Mouse (Mus musculus): ENCODE data around the gene Zmiz1. TPM values are rescaled to one million over a fixed set of nuclear protein-coding genes. Genes with fewer than 3 reads are reported as not detected.

The Zmiz1 gene
- total RNA-seq, 2 experiments from 2014 or later, result 27.4 to 34.5 TPM

DNA sequence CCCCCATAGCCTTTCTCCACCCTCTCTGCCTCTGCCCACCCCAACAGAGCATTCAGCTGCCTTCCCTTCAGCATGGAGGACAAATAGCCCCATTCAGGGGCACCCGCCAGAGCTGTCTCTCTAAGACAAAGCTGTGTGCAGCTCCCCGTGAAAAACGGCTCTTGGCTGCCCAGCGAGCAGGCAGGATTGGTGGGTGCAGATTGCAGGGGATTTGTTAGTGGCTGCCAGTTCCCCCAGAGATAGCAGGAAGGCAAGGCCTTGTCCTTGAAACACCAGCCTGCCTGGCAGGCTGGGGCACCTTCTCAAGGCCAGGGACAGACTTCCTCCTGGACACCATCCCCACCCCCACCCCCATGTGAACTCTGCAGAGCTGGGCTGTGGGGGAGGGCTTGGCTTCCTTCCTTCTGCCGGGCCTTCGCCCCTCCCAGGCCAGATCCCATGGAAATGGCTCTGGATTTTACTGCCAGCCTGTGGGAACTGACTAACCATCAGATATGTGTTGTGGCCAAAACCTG, 128.6 kb downstream of the Zmiz1 start:
- intact Hi-C loops (cut with DNase I), result no loop called here
- H3K27ac ChIP-seq, result peak overlapping the region; percentile 77
- H3K4me3 ChIP-seq, result peak overlapping the region; percentile 9; the same call in 1 of the 2 replicates
- peak; percentile 47 for DNase-seq
- TF ChIP-seq CTCF (IDR thresholded peaks at IDR 0.05), result no peak

DNA sequence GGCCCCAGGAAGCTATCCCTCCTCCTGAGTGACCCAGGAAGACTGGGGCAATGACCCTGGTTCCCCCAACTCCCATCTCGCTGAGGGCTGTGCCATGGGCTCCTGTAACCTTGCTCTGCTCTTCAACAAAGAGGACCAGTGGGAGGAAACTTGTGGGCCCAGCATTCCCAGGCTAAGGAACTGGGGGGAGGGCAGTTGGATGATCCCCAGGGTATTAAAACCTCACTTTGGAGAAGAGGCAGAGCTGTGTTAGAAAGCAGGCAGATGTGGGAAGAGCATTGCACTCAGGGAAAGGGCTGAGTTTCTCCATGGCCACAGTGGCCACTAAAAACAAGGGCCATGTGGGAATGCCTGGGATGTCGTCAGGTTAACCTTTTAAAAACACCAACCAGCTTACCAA, 129.2 kb downstream of the Zmiz1 start:
- no peak for DNase-seq
- no peak for TF ChIP-seq CTCF (IDR thresholded peaks at IDR 0.05)
- intact Hi-C loops (cut with DNase I), result no loop called here
- Histone ChIP-seq H3K4me3 (no peak overlapping the region), H3K27ac (peak overlapping the region; percentile 77)

DNA sequence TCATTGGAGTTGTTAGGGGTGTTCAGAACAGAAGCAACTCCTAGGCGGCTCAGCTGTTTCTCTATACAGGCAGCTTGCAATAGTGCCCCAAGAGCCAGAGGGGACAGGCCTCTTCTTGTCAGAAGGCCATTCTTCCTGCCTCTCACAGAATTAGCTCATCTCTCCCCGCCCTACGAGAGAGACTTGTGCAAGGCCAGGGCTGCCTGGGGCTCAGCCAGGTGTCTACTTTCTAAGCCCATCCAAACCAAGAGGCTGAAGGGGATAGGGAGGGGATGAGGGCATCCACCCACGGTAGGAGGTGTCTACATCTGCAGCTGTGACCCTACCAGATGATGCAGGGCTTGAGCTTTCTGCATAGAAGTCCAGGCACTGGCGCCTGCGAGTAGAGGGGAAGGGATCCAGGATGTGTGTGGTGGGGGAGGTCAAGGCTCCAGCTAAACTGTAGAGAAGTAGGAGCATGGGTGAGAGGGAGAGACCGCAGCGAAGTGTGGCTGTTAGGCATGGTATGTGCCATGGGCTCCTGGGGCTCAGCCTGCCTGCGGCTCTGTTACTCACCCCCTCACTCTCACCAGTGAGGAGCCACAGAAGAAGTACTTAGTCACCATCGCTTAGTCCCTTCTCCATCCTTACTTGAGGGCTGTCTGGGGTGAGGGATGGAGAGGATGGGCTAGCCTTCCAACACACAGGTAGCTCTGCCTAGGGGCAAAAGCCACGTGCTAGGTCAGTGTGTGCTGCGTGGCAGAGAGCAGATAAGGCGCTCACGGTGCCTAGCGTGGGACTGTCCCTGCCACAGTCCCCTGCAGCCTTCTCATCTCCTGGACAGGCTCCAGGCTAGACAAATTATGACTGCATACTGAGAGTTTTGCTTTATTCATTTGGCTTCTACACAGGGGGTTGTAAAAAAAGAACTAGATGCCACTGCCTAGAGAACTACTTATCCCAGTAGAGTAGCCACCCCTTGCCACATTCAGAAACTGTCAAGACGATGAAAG, 130.3 kb downstream of the Zmiz1 start:
- peak overlapping the region; percentile 77 for H3K27ac ChIP-seq
- no peak for TF ChIP-seq CTCF (IDR thresholded peaks at IDR 0.05)
- H3K4me3 ChIP-seq, result no peak overlapping the region
- peak; percentile 73 for DNase-seq
- intact Hi-C loops (cut with DNase I), result no loop called here

DNA sequence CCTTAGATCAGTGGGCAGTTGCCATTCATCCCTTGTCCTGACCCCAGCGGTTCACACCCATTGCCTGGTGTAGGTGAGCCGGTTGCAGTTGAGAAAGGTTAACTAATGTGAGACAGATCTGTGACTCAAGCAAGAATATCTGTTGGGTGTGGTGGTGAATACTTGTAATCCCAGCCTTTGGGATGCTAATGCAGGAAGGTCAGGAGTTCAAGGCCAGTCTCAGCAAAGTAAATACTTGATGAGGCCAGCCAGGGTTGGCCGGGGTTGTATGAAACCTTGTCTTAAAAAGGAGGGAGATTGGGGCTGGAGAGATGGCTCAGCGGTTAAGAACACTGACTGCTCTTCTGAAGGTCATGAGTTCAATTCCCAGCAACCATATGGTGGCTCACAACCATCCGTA, 132.0 kb downstream of the Zmiz1 start:
- Histone ChIP-seq H3K4me3 (no peak overlapping the region), H3K27ac (no peak overlapping the region)
- intact Hi-C loops (cut with DNase I), result no loop called here
- no peak for TF ChIP-seq CTCF (IDR thresholded peaks at IDR 0.05)
- DNase-seq, result no peak

DNA sequence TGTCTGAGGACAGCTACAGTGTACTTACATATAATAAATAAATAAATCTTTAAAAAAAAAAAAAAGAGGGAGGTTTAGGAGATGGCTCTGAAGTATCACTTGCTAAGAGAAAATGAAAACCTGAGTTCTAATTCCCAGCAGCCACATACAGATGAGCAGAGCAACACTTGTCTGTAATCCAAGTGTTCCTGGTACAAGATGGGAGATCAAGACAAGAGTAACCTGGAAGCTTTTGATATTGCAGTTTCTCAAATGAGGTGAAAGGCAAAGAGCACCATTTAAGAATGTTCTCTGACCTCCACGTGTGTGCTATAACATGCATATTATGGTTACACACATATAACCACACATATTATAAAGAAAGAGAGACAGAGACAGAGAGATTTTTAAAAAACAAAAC, 132.4 kb downstream of the Zmiz1 start:
- intact Hi-C loops (cut with DNase I), result no loop called here

DNA sequence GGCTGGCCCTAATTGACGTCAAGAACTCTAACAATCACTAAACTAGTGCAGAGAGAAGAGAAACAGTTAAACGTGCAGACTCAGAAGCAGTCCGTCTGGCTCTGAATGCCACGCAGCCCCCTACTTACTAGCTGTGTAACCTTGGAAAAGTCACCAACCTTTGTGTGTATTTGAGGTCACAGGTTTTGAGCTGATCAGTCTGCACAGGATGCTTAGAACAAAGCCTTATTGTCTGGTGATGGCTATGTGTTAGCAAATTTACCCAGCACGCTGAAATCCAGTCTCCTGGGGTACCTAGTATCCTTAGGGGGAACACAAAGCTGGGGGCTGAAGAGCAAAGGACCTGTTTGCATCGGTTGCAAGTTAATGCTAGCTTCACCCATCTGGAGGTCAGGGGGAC, 133.5 kb downstream of the Zmiz1 start:
- no peak for TF ChIP-seq CTCF (IDR thresholded peaks at IDR 0.05)
- Histone ChIP-seq H3K4me3 (no peak overlapping the region), H3K27ac (no peak overlapping the region)
- no peak for DNase-seq
- intact Hi-C loops (cut with DNase I), result no loop called here

More for the DNA sequence above, 132.4 kb downstream of the Zmiz1 start:
- no peak for DNase-seq
- no peak for TF ChIP-seq CTCF (IDR thresholded peaks at IDR 0.05)
- H3K27ac ChIP-seq, result no peak overlapping the region
- H3K4me3 ChIP-seq, result no peak overlapping the region

DNA sequence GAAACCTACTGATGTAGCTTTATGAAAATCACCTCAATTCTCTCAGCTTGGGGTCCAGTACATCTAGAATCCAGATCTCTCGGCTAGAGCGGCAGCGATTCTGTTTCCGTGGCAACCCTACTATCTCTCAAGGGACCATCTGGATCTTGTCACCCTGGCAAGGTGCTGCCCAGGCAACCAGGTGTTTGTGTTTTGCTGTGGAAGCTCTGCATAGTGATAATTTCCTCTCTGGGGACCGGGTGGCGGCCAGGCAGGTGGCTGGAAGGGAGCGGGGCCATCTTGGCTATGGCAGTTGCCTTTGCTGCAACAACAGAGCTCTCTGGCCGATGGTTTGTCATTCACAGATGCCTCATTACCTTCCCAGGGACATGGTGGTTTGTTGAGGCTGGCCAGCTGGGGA, 134.9 kb downstream of the Zmiz1 start:
- DNase-seq, result no peak
- TF ChIP-seq CTCF (IDR thresholded peaks at IDR 0.05), result no peak
- Histone ChIP-seq H3K4me3 (no peak overlapping the region), H3K27ac (no peak overlapping the region)
- intact Hi-C loops (cut with DNase I), result no loop called here

DNA sequence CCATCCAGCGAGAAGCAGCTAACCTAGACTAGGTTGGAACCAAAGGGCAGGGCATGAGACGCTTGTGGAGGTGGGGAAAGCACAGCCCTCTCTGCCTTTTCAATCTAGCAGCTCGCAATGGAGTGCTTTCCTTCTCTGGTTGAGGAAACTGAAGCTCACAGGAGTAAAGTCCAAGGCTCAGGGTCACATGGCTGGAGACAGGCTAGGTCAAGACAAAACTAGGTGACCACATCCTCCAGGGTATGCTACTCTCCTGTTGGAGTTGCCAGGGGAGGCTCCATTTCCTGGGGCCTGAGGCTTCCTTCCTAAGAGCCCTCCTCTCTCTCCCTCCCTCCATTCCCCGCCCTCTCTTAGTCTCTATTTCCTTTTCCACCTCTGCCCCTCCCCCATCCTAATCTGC, 135.6 kb downstream of the Zmiz1 start:
- DNase-seq, result no peak
- intact Hi-C loops (cut with DNase I), result no loop called here
- Histone ChIP-seq H3K27ac (no peak overlapping the region), H3K4me3 (no peak overlapping the region)
- TF ChIP-seq CTCF (IDR thresholded peaks at IDR 0.05), result no peak

DNA sequence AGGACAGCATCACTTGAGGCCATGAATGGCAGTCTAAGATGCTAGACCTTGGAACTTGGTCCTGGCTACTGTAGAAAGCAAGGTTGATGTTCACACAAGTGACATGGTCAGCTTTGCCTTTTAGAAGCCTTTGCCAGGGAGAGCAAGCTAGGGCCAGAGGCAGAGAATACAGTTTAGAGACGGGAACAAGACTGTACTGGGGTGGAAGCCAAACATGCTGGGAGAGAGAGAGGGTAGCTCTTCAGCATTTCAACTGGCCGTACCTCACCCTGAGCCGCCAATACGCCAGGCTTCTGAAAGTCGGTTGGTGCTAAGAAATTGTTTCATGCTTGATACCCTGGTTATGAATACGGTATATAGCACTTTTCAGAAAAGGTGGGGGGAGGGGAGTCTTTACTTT, 140.0 kb downstream of the Zmiz1 start:
- intact Hi-C loops (cut with DNase I), result no loop called here
- TF ChIP-seq CTCF (IDR thresholded peaks at IDR 0.05), result no peak
- no peak overlapping the region for H3K27ac ChIP-seq
- no peak for DNase-seq
- no peak overlapping the region for H3K4me3 ChIP-seq

DNA sequence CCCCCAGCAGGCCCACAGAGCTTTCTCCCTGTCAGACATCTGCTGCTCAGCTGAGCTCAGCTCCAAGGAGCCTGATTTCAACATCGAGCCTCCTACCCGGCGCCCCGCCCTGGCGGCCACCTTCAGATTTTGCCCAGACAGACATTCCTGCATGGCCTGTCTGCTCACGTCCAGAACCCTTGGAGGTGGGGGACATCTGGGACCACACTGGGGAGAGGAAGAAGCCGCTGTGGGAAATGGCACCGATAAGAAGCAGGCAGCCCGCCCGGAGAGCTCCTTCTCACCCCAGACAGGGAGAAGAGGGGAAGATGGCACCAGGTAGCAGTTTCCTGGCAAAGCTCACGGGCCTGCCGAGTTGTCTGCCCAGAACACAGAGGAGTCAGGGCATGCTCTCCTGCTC, 140.9 kb downstream of the Zmiz1 start:
- TF ChIP-seq CTCF (IDR thresholded peaks at IDR 0.05), result no peak
- peak; percentile 77 for DNase-seq
- no peak overlapping the region for H3K4me3 ChIP-seq
- intact Hi-C loops (cut with DNase I), result no loop called here
- H3K27ac ChIP-seq, result peak overlapping the region; percentile 71

DNA sequence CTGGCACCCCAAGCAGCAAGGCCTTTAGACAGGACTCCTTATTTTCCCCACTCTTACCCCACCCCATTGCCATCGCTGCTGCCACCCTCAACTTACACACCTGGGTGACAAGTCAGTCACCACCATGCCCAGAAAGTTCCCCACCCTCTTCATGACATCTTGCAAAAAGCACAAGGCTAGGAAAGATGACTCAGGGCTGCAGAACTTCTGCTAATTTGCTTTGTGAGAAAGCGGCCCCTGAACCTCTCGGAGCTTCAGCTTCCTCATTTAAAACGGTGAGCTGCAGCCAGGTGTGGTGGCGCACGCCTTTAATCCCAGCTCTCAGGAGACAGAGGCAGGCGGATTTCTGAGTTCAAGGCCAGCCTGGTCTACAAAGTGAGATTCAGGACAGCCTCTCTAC, 141.4 kb downstream of the Zmiz1 start:
- H3K27ac ChIP-seq, result peak overlapping the region; percentile 71
- no peak overlapping the region for H3K4me3 ChIP-seq
- TF ChIP-seq CTCF (IDR thresholded peaks at IDR 0.05), result no peak
- intact Hi-C loops (cut with DNase I), result no loop called here
- DNase-seq, result no peak

DNA sequence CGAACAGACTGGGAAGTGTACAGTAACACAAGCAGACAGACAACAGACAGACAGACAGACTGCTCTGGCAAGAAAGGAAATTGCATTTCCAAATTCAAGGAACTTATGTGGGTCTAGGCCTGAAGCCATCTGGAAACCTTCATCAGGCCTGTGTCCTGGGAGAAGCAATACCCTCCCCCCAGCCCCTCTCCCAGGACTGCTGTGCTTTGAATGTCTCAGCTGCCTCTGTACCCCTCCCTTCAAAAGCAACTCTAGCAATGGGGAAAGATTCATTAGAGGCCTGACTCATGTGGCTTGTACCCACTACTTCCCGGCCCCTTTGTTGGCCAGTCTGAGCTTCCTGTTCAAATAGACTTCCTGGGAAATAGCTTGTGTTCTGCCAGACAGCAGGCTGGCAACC, 142.0 kb downstream of the Zmiz1 start:
- no peak for DNase-seq
- H3K27ac ChIP-seq, result peak overlapping the region; percentile 9; the same call in 1 of the 2 replicates
- intact Hi-C loops (cut with DNase I), result no loop called here
- TF ChIP-seq CTCF (IDR thresholded peaks at IDR 0.05), result no peak
- no peak overlapping the region for H3K4me3 ChIP-seq

DNA sequence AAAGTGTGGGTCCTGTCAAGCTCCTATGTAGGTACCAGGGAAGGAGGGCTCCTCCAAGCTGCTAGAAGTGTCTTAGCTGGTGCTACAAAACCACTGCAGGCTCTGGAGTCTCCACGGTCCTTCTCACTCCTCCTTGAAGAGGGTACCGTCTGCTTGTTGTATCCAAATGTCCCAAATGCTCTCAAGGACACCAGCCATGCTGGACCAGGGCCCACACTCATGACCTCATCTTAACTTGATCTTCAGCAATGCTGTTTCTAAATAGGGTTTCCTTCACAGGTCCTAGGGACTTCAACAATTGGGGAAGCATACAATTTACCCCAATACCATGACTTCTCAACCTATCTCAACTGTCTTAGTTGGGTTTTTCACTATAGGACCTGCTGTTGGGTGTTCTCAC, 143.0 kb downstream of the Zmiz1 start:
- no peak for TF ChIP-seq CTCF (IDR thresholded peaks at IDR 0.05)
- intact Hi-C loops (cut with DNase I), result no loop called here
- 0 out of 2 replicates have a peak overlapping the region, but pooled peaks have one; percentile 8 for H3K27ac ChIP-seq
- peak; percentile 65 for DNase-seq
- H3K4me3 ChIP-seq, result no peak overlapping the region

Data from gastrocnemius, adult 2 months (tissue).